Mouse (Mus musculus) embryonic fibroblast, embryonic 13.5 days (primary cell): ENCODE measurements around the gene Mfsd9.

Source experiments
- CTCF ChIP-seq: IDR thresholded peaks from 2 replicates; pipeline ENCODE4 v1.5.1; 2011; ENCODE audit warnings: mild to moderate bottlenecking, control low read depth, low read length, moderate library complexity, borderline replicate concordance; ENCODE audit not compliant: insufficient read depth
- POLR2A ChIP-seq: IDR thresholded peaks from 2 replicates; pipeline ENCODE4 v1.6.1; 2011; ENCODE audit warnings: low read depth, mild to moderate bottlenecking, control low read depth, low read length, moderate library complexity

GRCm38 (mm10) chr1:40727404-40727803, 63.1 kb downstream of the Mfsd9 start:
- TF ChIP-seq CTCF (no peak), POLR2A (no peak)
